Mouse (Mus musculus): ENCODE results near the gene Crygb.

DNA sequence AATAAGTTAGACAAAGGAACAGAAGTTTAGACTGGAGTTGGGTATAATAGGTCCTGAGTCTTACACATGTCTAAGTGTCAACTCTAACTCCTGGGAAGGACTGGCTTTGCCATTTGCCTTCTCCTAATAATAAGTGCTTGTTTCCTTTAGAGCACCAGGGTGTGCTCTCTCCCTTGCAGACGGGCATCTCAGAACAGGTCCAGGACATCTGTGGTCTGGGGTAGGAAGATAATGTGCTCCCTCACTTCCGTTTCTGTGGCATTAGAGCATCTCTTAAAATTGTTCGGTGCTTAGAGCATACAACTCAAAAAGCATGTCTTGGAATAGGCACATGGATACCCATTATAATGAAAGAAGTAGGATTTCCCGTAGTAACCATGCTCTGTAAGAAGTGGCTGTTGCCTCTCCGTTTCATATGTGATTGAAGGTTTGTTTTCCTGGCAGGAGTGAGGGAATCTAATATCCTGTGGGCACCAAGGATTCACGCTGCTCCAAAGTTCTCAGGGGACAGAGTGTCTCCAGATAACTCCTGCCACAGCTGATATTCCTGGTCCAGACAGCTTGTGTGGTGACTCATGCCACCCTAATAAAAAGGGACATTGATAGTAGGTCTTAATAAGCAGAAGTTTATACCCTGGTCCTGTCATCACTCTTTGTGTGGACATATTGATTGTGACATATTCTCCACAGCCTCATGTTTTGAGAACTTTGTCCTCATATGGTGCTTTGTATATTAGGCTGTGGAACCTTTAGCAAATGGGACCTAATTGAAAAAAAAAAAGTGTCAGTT is 6.7 kb upstream of the Crygb start:
- TF ChIP-seq CTCF (IDR thresholded peaks at IDR 0.05; ENCODE audit: borderline replicate concordance, extremely low read depth, insufficient read depth, insufficient read length): no peak
- TF ChIP-seq POLR2A (IDR thresholded peaks at IDR 0.05; ENCODE audit: borderline replicate concordance, extremely low read depth, insufficient read depth, insufficient read length, poor library complexity, severe bottlenecking): no peak

All from brain, embryonic 14.5 days (tissue).